Mouse (Mus musculus) megakaryocyte progenitor cell, adult 5-6 weeks (primary cell): ENCODE measurements around the gene Dgkd. TPM values are rescaled to one million over a fixed set of nuclear protein-coding genes. Genes with fewer than 3 reads are reported as not detected.
A peak's percentile ranks its signal among the peaks of the same experiment; 100 is the strongest.

Source experiments
- ATAC-seq: replicated peaks from 2 replicates; pipeline ENCODE4 v1.8.0; 2016; ENCODE audit warnings: mild to moderate bottlenecking, moderate TSS enrichment, inconsistent platforms; ENCODE audit not compliant: poor library complexity
- total RNA-seq, 2 experiments: library from RNA; stranded (forward) in 1 of 2; stranded (reverse) in 1 of 2; fragments of 157-497, 149-512 nt in 1 of 2; fragments of 200-1000 nt in 1 of 2; gene quantifications; 2 replicates each; pipeline versions ENCODE4 v1.2.3 to v1.2.4; 2015 to 2017

Dgkd gene
- total RNA-seq, 2 experiments from 2014 or later, result 43.0 to 46.7 TPM

DNA sequence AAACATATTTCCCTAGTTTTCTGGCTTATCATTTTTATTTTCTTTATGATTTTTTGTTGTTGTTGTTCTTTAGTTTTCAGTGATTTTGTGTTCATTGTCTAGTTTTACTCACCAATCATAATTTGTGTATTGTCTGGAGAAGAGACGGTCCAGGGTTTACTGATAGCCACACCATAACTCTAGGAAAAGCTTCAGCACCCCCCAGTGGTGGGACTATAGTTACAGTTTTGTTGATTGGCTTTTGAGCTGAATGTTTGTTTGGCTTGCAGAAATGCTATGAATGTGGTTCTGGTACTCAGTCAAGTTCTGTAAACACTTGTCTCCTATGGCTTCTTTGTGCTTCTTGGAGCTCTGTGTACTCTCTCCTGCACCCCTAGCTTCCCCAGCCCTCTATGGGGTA is 69.6 kb downstream of the Dgkd start:
- ATAC-seq, result peak; percentile 57

DNA sequence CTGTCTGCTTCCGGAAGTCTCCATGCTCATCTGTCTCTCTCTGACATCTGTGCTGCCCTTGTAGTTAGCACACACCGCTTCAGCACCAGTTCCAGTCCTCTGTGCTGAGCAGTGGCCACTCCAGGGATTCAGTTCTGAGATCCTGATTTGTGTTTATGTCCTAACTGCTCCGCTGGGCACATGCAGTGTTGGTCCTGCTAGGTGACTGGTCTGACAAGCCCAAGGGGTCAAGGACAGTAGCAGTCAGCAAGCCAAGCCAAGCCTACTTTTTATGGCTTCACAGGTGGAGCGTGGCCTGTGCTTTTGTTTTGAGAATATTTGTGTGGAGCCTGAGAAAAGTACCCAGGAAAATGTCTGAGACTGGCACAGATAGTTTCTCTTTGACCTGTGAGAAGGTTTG is 71.8 kb downstream of the Dgkd start:
- no peak for ATAC-seq

DNA sequence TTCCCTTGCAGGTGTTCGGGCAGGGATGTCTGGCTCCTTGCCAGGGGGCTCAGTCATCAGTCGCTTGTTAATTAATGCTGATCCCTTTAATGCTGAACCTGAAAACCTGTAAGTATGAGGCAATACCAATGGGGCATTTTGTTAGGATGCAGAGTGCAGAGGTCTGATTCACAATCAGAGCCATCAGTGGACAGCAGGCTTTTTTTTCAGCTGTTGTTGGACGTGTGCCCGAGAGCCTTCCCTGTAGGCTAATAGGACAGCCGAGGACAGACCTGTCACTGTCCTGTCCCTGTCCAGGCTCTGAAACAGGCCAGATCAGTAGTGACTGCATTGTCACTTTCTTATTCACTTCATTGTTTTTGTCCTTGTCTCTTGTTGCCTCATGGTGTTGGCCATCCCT is 76.6 kb downstream of the Dgkd start:
- ATAC-seq, result no peak

DNA sequence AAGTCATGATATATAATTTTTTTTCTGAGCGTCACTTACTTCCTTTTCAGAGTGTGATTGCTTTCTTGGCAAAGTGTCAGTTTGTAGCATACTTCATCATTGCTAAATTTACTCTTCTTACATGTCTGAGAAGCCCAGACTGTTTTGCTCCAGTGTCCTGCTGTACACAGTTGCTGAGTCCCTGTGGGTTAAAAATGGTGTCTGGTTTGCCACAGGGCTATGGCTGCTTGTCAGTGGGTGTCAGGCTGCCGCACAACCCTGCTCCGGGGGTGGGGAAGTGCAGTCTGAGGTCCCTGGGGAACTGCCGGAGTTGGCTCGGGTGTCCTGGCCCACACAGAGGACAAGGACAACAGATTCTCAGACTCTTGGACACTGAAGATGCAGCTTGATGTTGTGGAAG is 80.0 kb downstream of the Dgkd start:
- ATAC-seq, result no peak

DNA sequence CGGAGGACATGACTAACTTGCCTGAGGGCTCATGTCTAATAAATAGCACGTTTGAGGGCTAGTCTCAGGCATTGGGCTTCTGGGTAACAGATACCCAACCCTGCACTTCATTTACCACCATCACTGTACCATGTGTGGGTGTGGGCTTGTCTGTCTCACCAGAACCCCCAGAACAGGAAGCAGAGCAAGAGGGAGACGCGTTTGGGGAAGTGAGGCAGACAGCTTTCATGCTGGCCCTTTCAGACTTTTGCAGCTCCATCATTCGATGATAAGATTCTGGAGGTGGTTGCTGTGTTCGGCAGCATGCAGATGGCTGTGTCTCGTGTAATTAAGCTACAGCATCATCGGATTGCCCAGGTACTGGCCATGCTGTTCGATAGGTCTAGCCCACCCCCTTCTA is 82.0 kb downstream of the Dgkd start:
- peak; percentile 65 for ATAC-seq

DNA sequence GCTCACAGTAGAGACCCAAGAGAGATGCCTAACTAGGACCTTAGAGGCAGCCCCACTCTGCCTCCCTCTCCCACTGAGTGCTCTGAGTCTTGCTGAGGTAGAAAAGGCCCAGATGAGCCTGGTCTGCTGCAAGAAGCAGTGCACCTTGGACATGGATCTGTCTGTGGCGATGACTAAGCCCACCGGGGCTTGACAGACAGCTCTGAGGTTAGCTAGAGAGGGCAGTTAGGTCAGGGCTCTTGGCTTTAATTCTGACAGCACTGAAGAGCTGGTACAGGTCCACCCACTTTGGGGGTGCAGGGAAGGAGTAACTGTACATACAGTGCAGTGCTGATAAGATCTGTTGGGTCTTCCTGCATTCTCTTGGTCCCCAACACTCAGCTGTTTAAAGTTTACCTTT is 82.5 kb downstream of the Dgkd start:
- no peak for ATAC-seq

DNA sequence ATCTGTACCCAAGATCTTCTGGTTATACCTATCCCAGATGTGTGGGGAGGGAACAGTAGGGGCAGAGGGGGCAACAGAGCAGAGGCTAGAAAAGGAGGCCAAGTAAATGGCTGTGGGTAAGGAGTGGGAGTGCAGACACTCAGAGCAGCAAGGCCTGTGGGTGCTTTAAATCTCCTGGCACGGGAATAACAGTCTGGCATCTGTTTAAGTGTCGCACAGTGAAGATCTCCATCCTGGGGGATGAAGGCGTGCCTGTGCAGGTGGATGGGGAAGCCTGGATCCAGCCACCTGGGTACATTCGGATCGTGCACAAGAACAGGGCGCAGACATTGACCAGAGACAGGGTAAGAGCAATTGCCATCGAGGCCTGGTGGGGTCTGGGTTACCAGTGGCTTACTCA is 83.0 kb downstream of the Dgkd start:
- no peak for ATAC-seq

DNA sequence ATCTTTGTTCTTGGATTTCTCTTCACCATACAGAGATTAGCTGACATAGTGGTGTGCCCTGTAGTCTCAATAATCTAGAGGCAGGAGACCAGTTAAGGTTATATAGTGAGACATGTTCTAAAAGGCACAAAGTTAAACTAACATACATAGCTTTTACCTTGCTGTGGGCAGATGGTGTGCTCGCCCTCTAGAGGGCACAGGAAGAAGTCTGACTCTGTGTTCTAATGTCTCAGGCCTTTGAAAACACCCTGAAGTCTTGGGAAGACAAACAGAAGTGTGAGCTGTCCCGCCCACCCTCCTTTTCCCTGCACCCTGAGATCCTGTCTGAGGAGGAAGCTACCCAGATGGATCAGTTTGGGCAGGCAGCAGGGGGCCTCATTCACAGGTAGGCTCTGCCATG is 83.4 kb downstream of the Dgkd start:
- ATAC-seq, result peak; percentile 71

DNA sequence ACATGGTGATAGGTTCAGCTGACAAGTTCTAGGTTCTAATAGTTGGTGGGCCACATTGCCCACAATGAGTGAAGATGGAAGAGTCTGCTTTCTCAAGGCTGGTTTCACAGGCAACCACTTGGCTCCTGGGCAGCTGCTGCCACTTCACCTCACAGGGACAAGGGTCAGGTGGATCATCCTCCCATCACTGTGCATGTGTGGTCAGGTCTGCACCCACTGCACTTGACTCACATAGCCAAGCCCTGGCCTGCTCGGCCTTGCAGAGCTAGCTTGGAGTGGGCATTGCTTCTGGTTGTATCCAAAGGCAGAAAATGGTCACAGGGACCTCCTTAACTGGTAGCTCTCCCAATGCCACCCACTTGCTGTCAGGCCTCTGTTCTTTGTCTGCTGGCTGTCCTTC is 88.7 kb downstream of the Dgkd start:
- ATAC-seq, result no peak

DNA sequence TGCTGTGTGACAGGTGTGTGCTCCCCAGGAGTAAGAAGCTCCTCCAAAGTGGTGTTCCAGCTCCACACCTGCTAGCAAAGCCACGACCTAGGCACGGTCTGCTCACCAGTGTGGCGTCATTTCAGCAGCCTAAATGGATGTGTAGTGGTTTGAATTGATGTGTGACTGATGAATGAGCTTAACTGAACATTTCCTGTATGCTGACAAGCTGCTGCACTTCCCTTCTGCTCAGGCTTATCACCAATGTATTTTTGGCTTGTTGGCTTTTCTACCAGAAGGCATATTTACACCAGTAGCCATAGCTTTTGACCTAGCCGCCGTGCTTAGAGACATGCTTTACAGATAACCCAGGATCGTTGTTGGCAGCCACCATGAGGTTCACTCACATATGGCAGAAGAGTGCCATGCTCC is 94.6 kb downstream of the Dgkd start:
- ATAC-seq, result peak; percentile 57

DNA sequence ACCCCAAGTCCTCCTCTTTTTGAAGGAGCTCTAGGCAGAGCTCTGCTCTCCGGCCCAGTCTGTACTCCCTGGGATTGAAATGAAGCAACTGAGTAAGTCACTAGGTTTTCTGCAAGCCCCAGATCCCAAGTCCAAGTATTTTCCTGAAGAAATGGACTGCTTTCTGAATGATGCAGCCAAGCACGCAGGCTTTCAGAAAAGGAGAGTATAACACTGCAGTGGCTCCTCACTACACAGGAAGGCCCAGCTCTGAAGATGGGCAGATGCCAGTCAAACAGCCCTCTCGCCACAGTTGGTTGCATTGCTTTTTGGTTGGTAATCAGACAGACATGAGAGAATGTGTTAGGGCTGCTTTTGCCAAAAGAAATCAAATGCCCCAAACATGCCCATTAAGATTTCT is 98.6 kb downstream of the Dgkd start:
- no peak for ATAC-seq

DNA sequence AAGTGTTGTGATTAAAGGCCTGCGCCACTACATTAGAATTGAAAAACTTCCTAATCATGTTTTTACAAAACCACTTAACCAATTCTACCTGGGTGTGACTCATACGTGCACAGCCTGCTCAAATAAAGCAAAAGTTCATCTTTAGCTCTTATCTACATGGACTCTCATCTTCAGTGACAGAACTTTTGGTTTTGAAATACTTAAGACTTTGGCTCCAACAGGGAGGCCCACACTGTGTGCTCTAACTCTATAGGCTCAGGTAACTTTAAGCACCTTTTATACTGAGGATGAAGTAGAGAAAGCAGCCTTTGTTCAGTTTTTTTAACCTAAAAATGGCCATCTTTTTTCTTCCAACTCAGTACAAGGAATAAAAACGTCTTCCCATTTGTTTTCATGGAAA is 100.0 kb downstream of the Dgkd start:
- no peak for ATAC-seq

DNA sequence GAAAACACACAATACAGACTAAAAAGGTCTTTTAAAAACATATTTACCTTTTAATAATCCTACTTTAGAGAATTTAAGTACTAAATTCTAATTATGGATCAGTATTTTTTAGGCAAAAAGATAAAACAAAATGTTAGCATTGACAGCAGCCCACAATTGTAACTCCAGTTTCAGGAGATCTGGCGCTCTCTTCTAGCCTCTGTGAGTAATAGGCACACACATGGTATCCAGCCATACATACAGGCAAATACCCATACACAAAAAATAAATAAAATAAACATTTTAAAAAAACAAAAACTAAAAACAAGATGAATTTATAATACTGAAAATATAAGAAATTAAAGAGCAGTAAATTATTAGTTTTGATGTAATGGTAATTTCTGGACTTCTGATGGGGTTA is 105.8 kb downstream of the Dgkd start:
- ATAC-seq, result no peak

DNA sequence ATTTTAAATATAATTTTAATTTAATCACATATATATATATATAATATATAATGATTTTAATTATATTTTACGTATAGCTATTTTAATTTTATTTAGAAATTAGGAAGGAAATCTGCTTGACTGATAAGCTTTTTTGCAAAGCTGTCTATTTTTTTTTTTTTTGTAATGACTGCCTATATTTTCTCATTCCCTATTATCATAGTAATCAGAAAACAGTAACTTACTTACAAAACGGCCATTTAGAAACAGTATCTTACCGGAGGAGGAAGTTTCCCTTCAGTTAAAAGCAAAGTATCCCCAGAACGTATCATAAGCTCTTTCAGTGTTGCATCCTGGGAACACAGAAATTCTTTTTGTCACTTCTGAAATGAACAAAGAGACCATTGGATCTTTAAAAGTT is 106.4 kb downstream of the Dgkd start:
- no peak for ATAC-seq

DNA sequence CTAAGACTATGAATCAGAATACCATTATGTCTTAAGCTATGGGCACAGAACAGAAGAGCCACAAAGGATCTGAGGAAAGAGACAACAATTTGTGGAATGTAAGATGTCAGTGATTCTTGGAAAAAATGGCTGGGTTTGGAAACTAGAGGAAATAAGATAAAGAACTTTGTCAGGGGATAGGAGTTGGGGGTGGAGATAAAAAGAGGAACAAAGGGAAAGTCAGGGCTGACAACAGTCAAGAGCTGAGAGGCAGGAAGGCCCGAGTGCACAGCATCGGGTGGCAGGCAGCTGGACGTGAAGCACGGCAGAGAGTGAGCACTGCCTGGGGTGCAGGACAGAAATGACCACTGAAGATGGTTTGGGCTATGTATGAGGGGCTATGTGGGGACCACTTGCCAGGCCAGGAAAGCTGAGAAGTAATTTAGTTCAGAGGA is 106.9 kb downstream of the Dgkd start:
- peak; percentile 63 for ATAC-seq

DNA sequence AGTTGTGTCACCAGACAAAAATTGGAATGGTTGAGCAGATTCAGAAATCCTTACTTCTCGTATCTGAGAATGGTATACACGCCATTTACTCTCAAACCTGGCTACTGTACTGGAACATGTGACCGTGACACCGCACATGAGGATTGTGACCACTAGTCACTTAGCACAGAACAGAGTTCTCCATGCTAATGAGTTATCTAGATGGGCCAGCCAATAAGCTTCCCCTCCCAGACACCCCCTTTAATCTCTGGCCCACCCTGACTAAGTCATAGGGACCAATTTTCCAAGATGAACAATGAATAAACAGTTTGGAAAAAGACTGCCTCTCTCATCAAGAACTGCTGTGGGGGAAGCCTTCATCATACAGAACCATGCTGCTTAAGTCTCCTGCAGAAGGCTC is 107.7 kb downstream of the Dgkd start:
- ATAC-seq, result 0 out of 2 replicates have a peak, but pooled peaks have one; percentile 8

DNA sequence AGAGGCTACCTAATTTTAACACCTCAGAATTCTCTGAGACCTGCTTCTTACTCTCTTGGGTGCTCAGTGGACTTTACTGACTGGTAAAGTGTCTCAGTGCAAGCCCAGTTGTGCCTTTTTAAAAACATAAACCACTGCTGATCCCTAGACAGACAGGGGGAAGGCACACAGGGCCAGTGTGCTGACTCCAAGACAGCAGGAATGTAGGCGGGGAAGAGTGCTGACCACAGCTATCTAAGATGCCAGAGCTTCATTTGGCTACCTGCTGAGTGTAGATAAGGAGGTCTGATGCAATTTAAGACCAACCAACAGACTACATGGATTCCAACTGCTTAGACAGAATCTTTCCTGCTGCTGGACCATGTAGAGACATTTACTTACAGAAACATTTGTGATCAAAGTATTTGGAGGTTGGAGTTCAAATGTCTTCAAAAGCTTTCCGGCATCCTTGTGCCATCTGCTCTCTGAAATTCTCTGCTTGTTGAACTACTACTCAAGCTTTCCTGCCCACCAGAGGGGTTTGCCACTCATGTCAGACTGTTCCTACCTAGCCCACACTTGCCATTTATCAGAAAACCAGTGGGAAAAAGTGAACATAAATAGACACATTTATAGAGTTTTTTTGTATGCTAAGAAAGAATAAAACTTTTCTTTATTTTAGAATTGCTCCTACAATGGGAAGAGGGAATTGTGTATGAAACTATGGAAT is 108.5 kb downstream of the Dgkd start:
- peak; percentile 94 for ATAC-seq

DNA sequence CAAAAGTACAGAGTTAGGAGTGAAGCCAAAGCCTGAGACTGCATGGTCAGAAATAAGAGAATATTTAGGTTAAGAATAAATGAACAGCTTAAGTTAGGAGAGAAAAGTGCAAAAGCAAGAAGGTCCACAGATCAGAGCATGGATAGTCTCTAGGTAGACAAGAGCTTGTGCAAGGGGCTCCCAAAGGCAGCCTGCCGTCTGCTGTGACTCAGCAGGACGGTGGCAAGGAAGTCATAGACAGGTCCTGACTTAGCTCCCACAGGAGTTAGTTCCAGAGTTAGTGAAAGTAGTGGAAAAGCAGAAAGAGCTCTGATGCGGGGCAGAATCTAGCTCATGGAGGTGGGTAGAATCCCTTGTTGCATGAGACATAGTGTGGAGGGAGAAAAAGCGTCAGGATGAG is 117.3 kb downstream of the Dgkd start:
- no peak for ATAC-seq

DNA sequence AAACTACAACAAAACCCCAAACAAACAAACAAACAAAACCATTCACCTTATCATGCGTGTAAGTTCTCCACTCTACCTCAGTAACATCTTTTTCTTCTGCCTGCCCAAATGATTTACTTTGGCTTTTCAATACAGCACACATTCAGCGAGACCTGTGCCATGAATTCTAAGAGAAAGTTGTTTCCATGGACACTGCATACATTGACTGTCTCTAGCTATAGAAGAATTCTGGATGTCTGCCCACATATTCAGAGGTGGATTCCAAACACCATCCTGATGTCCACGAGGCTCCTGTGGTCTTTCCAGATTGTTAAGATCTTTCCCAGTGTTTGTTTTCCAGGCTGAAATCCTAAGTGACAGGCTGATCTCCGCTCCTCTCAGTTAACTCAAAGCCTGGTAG is 129.2 kb downstream of the Dgkd start:
- no peak for ATAC-seq

DNA sequence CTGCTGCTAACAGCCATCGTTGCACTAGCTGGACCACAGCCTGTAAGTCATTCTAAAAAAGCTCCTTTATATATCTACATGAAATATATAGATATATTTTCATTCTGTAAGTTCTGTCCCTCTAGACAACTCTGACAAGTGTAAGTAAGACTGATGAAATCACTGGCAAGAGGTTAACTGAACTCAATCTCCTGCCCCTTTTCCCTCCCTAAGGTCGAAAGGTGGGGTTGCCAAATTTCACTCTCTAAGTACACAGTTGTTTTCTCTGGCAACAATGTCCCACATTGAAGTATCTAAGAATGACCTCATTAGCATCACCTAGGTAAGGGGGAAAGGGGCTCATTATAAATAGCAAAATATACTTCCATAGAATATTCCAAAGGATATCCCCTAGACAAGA is 139.6 kb downstream of the Dgkd start:
- no peak for ATAC-seq
